Mouse (Mus musculus): Measurements from ENCODE around the gene Rnf166. TPM values are rescaled to one million over a fixed set of nuclear protein-coding genes. Genes with fewer than 3 reads are reported as not detected.

Rnf166 gene
- polyA plus RNA-seq, 1 experiment from 2014 or later: 33.7 TPM

- no peak overlapping the region for H3K27ac ChIP-seq (ENCODE audit: poor library complexity, severe bottlenecking)
- no peak overlapping the region for H3K9ac ChIP-seq
- H3K27me3 ChIP-seq (replicated peaks): no peaks in the 10 kb centered on the region
- 77% methylated on average over 7 of the region's 7 CpGs for WGBS
- H3K4me3 ChIP-seq: no peak overlapping the region
- H3K9me3 ChIP-seq (replicated peaks): no peaks in the 10 kb centered on the region
- no peak overlapping the region for H3K4me2 ChIP-seq
- H3K36me3 ChIP-seq: peaks cover 23% of the 10 kb centered on the region
- peaks cover 29% of the 10 kb centered on the region for H3K4me1 ChIP-seq (replicated peaks)
- no peak for ATAC-seq (ENCODE audit: insufficient number of reproducible peaks, low FRiP score)
These were observed 48.3 kb downstream of the Rnf166 start for GRCm38 (mm10) chr8:122427607-122428006.

- Histone ChIP-seq H3K4me1 (replicated peaks) (peaks cover 16% of the 10 kb centered on the region), H3K27ac (ENCODE audit: poor library complexity, severe bottlenecking) (no peak overlapping the region), H3K4me2 (no peak overlapping the region), H3K4me3 (no peak overlapping the region), H3K27me3 (replicated peaks) (no peaks in the 10 kb centered on the region), H3K9ac (no peak overlapping the region), H3K36me3 (peaks cover 23% of the 10 kb centered on the region), H3K9me3 (replicated peaks) (no peaks in the 10 kb centered on the region)
- 59% methylated on average over 9 of the region's 9 CpGs for WGBS
- no peak for ATAC-seq (ENCODE audit: insufficient number of reproducible peaks, low FRiP score)
These were observed 49.7 kb downstream of the Rnf166 start for GRCm38 (mm10) chr8:122426145-122426544.

- no peaks in the 10 kb centered on the region for H3K27me3 ChIP-seq (replicated peaks)
- H3K36me3 ChIP-seq: peaks cover 25% of the 10 kb centered on the region
- ATAC-seq (ENCODE audit: insufficient number of reproducible peaks, low FRiP score): no peak
- no peak overlapping the region for H3K27ac ChIP-seq (ENCODE audit: poor library complexity, severe bottlenecking)
- no peak overlapping the region for H3K9ac ChIP-seq
- 32% methylated on average over 5 of the region's 5 CpGs for WGBS
- no peak overlapping the region for H3K4me3 ChIP-seq
- H3K4me2 ChIP-seq: no peak overlapping the region
- H3K9me3 ChIP-seq (replicated peaks): no peaks in the 10 kb centered on the region
- peaks cover 11% of the 10 kb centered on the region for H3K4me1 ChIP-seq (replicated peaks)
These were observed 52.2 kb downstream of the Rnf166 start for GRCm38 (mm10) chr8:122423659-122424058.

GRCm38 (mm10) chr8:122423217-122423616, 52.6 kb downstream of the Rnf166 start:
- H3K27ac ChIP-seq (ENCODE audit: poor library complexity, severe bottlenecking): no peak overlapping the region
- H3K4me3 ChIP-seq: no peak overlapping the region
- H3K27me3 ChIP-seq (replicated peaks): no peaks in the 10 kb centered on the region
- H3K9ac ChIP-seq: no peak overlapping the region
- WGBS: 85% methylated on average over 24 of the region's 24 CpGs
- peaks cover 30% of the 10 kb centered on the region for H3K36me3 ChIP-seq
- peaks cover 11% of the 10 kb centered on the region for H3K4me1 ChIP-seq (replicated peaks)
- ATAC-seq (ENCODE audit: insufficient number of reproducible peaks, low FRiP score): no peak
- no peak overlapping the region for H3K4me2 ChIP-seq
- no peaks in the 10 kb centered on the region for H3K9me3 ChIP-seq (replicated peaks)

- Histone ChIP-seq H3K27me3 (replicated peaks) (no peaks in the 10 kb centered on the region), H3K36me3 (peaks cover 39% of the 10 kb centered on the region), H3K4me1 (replicated peaks) (peaks cover 11% of the 10 kb centered on the region), H3K27ac (ENCODE audit: poor library complexity, severe bottlenecking) (no peak within 1 kb of the TSS), H3K4me2 (no peak within 1 kb of the TSS), H3K4me3 (no peak within 1 kb of the TSS), H3K9me3 (replicated peaks) (no peaks in the 10 kb centered on the region), H3K9ac (no peak within 1 kb of the TSS)
- no peak for ATAC-seq (ENCODE audit: insufficient number of reproducible peaks, low FRiP score)
- 78% methylated on average over 14 of the region's 14 CpGs for whole genome bisulfite sequencing
These were observed 54.3 kb downstream of the Rnf166 start, which contains the start of gene Il17c for GRCm38 (mm10) chr8:122421376-122422070. Gene Il17c, plus strand, starts transcription at chr8:122422020.

- Histone ChIP-seq H3K9me3 (replicated peaks) (no peaks in the 10 kb centered on the region), H3K36me3 (peaks cover 41% of the 10 kb centered on the region), H3K9ac (no peak overlapping the region), H3K27ac (ENCODE audit: poor library complexity, severe bottlenecking) (no peak overlapping the region), H3K4me3 (no peak overlapping the region), H3K4me1 (replicated peaks) (peaks cover 11% of the 10 kb centered on the region), H3K4me2 (no peak overlapping the region), H3K27me3 (replicated peaks) (no peaks in the 10 kb centered on the region)
- WGBS: 65% methylated on average over 9 of the region's 9 CpGs
- no peak for ATAC-seq (ENCODE audit: insufficient number of reproducible peaks, low FRiP score)
These were observed 55.8 kb downstream of the Rnf166 start for GRCm38 (mm10) chr8:122419881-122420555.

Small RNA genes within 50 kb of the gene (microRNA-seq; reads per million reads assigned to microRNA genes)
- gene Gm24366: not detected

Other genes starting within 250 kb of the Rnf166 start
- gene Zfpm1, start 193.9 kb downstream of the Rnf166 start, polyA plus RNA-seq (2016; fragmentation: Nextera tagmentation; extraction: Ambion mirVana): 8.0 and 9.2 TPM in 2 replicates
- gene Trhr2, start 115.3 kb downstream of the Rnf166 start, polyA plus RNA-seq (2016; fragmentation: Nextera tagmentation; extraction: Ambion mirVana): not detected in 2 replicates
- 41.4 and 43.0 TPM in 2 replicates for gene Zc3h18, start 99.5 kb downstream of the Rnf166 start, polyA plus RNA-seq (2016; fragmentation: Nextera tagmentation; extraction: Ambion mirVana)
- gene Il17c, start 54.0 kb downstream of the Rnf166 start, polyA plus RNA-seq (2016; fragmentation: Nextera tagmentation; extraction: Ambion mirVana): not detected in 2 replicates
- 175 and 182 TPM in 2 replicates for gene Cyba, start 43.1 kb downstream of the Rnf166 start, polyA plus RNA-seq (2016; fragmentation: Nextera tagmentation; extraction: Ambion mirVana)
- gene Mvd, start 32.6 kb downstream of the Rnf166 start, polyA plus RNA-seq (2016; fragmentation: Nextera tagmentation; extraction: Ambion mirVana): 22.8 and 24.1 TPM in 2 replicates
- gene Snai3, start 15.3 kb downstream of the Rnf166 start, polyA plus RNA-seq (2016; fragmentation: Nextera tagmentation; extraction: Ambion mirVana): 2.1 and 2.3 TPM in 2 replicates
- gene Ctu2, start 79 bp upstream of the Rnf166 start, polyA plus RNA-seq (2016; fragmentation: Nextera tagmentation; extraction: Ambion mirVana): 30.0 and 31.1 TPM in 2 replicates
- gene Piezo1, start 75.3 kb upstream of the Rnf166 start, polyA plus RNA-seq (2016; fragmentation: Nextera tagmentation; extraction: Ambion mirVana): 25.5 and 27.8 TPM in 2 replicates
- 36.9 and 38.9 TPM in 2 replicates for gene Cdt1, start 92.0 kb upstream of the Rnf166 start, polyA plus RNA-seq (2016; fragmentation: Nextera tagmentation; extraction: Ambion mirVana)
- gene Aprt, start 100.8 kb upstream of the Rnf166 start, polyA plus RNA-seq (2016; fragmentation: Nextera tagmentation; extraction: Ambion mirVana): 209 and 232 TPM in 2 replicates
- gene Galns, start 135.4 kb upstream of the Rnf166 start, polyA plus RNA-seq (2016; fragmentation: Nextera tagmentation; extraction: Ambion mirVana): 12.7 and 13.5 TPM in 2 replicates
- gene Trappc2l, start 135.6 kb upstream of the Rnf166 start, polyA plus RNA-seq (2016; fragmentation: Nextera tagmentation; extraction: Ambion mirVana): 45.1 and 45.8 TPM in 2 replicates
- not detected in 2 replicates for gene Pabpn1l, start 146.7 kb upstream of the Rnf166 start, polyA plus RNA-seq (2016; fragmentation: Nextera tagmentation; extraction: Ambion mirVana)
- gene Cbfa2t3, start 223.0 kb upstream of the Rnf166 start, polyA plus RNA-seq (2016; fragmentation: Nextera tagmentation; extraction: Ambion mirVana): 6.2 TPM in 2 replicates

All from heart, embryonic 12.5 days (tissue).